Mouse (Mus musculus): ENCODE results near the gene Fry.

Gene Fry

GRCm38 (mm10) chr5:150346378-150346777 is 227.9 kb downstream of the Fry start:
- no peak for DNase-seq

- no peak for DNase-seq
Observed at GRCm38 (mm10) chr5:150347845-150348244, 229.4 kb downstream of the Fry start.

GRCm38 (mm10) chr5:150348302-150348701 is 229.9 kb downstream of the Fry start:
- no peak for DNase-seq

- no peak for DNase-seq
Observed at GRCm38 (mm10) chr5:150351191-150351590, 232.7 kb downstream of the Fry start.

- no peak for DNase-seq
Observed at GRCm38 (mm10) chr5:150358671-150359070, 240.2 kb downstream of the Fry start.

GRCm38 (mm10) chr5:150362241-150362640 is 243.8 kb downstream of the Fry start:
- no peak for DNase-seq

GRCm38 (mm10) chr5:150364621-150365020 is 246.2 kb downstream of the Fry start:
- no peak for DNase-seq

- DNase-seq, result no peak
Observed at GRCm38 (mm10) chr5:150367027-150367426, 248.6 kb downstream of the Fry start.

- DNase-seq, result no peak
Observed at GRCm38 (mm10) chr5:150370291-150370690, 251.8 kb downstream of the Fry start.

GRCm38 (mm10) chr5:150370895-150371294 is 252.4 kb downstream of the Fry start:
- DNase-seq, result no peak

- DNase-seq, result no peak
Observed at GRCm38 (mm10) chr5:150372956-150373355, 254.5 kb downstream of the Fry start.

GRCm38 (mm10) chr5:150374778-150375559 is 256.5 kb downstream of the Fry start:
- no peak for DNase-seq

- no peak for DNase-seq
Observed at GRCm38 (mm10) chr5:150378586-150378985, 260.1 kb downstream of the Fry start.

GRCm38 (mm10) chr5:150380767-150381166 is 262.3 kb downstream of the Fry start:
- DNase-seq, result no peak

- DNase-seq, result no peak
Observed at GRCm38 (mm10) chr5:150382411-150382810, 264.0 kb downstream of the Fry start.

GRCm38 (mm10) chr5:150384272-150385215 is 266.1 kb downstream of the Fry start:
- DNase-seq, result peak; percentile 10 to 32

GRCm38 (mm10) chr5:150385224-150385623 is 266.8 kb downstream of the Fry start:
- no peak for DNase-seq

- peak in 1 of 2 experiments; percentile 27 for DNase-seq
Observed at GRCm38 (mm10) chr5:150388623-150389022, 270.2 kb downstream of the Fry start.

- DNase-seq, result no peak
Observed at GRCm38 (mm10) chr5:150389589-150390377, 271.3 kb downstream of the Fry start.

- no peak for DNase-seq
Observed at GRCm38 (mm10) chr5:150390422-150390821, 272.0 kb downstream of the Fry start.

- DNase-seq, result no peak
Observed at GRCm38 (mm10) chr5:150394645-150395044, 276.2 kb downstream of the Fry start.

GRCm38 (mm10) chr5:150402832-150403447 is 284.5 kb downstream of the Fry start:
- DNase-seq, result no peak

Data from lung, postnatal 4 days (tissue).